Mouse (Mus musculus): ENCODE data around the gene Pde1c. TPM values are rescaled to one million over a fixed set of nuclear protein-coding genes. Genes with fewer than 3 reads are reported as not detected.
A peak's percentile ranks its signal among the peaks of the same experiment; 100 is the strongest.

Gene Pde1c
- polyA plus RNA-seq, 1 experiment from 2014 or later: 1.1 TPM

GRCm38 (mm10) chr6:56098427-56098826 is 470.5 kb downstream of the Pde1c start:
- H3K9me3 ChIP-seq (replicated peaks): no peaks in the 10 kb centered on the region
- H3K4me3 ChIP-seq: no peak overlapping the region
- no peak for DNase-seq (ENCODE audit: low spot score)
- H3K27me3 ChIP-seq (ENCODE audit: low read depth, poor library complexity, severe bottlenecking): no peaks in the 10 kb centered on the region
- no peaks in the 10 kb centered on the region for H3K4me1 ChIP-seq
- no peaks in the 10 kb centered on the region for H3K36me3 ChIP-seq
- H3K27ac ChIP-seq: no peak overlapping the region
- WGBS: 67% methylated on average over 5 of the region's 5 CpGs

- 62% methylated on average over 4 of the region's 4 CpGs for WGBS
- Histone ChIP-seq H3K9me3 (replicated peaks) (no peaks in the 10 kb centered on the region), H3K4me3 (no peak overlapping the region), H3K36me3 (no peaks in the 10 kb centered on the region), H3K27ac (no peak overlapping the region), H3K4me1 (no peaks in the 10 kb centered on the region), H3K27me3 (ENCODE audit: low read depth, poor library complexity, severe bottlenecking) (no peaks in the 10 kb centered on the region)
- DNase-seq (ENCODE audit: low spot score): no peak
Observed at GRCm38 (mm10) chr6:56076378-56076805, 492.5 kb downstream of the Pde1c start.

- no peaks in the 10 kb centered on the region for H3K36me3 ChIP-seq
- DNase-seq (ENCODE audit: low spot score): no peak
- H3K4me3 ChIP-seq: no peak overlapping the region
Observed at GRCm38 (mm10) chr6:56068516-56068915, 500.4 kb downstream of the Pde1c start.

DNA sequence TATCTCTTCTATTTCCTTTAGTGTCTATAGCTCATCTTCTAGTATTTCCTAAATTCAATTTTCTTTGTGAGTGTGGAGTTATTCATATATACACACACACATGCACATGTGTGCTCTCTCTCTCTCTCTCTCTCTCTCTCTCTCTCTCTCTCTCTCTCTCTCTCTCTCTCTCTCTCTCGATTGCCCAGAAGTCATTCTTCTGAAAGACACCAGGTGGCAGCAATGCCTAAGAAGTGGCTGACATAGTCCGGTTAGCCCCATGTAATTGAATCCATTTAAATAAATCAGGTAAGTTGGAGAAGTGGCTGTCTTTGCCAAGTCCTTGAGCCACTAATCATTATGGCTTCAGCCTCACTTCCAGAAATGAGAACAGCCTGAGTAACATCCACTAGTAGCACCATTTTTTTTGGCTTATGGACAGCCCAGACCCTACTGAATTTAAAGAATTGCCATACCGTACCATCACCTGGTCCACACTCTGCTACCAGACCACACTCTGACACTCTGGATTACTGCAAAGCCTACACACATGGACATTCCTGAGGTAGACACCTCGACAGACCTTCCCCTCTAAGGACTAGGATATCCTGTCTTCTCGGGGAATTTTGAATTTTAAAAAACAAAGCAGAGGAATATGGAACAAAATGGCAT is 502.1 kb downstream of the Pde1c start:
- no peak overlapping the region for H3K4me3 ChIP-seq
- peak; percentile 40 for DNase-seq (ENCODE audit: low spot score)
- no peak overlapping the region for H3K27ac ChIP-seq
- H3K4me1 ChIP-seq: no peaks in the 10 kb centered on the region
- H3K27me3 ChIP-seq (ENCODE audit: low read depth, poor library complexity, severe bottlenecking): no peaks in the 10 kb centered on the region
- H3K9me3 ChIP-seq (replicated peaks): no peaks in the 10 kb centered on the region
- H3K36me3 ChIP-seq: no peaks in the 10 kb centered on the region
- WGBS: 45% methylated on average over 5 of the region's 5 CpGs

More at GRCm38 (mm10) chr6:56068516-56068915, 500.4 kb downstream of the Pde1c start:
- no peaks in the 10 kb centered on the region for H3K9me3 ChIP-seq (replicated peaks)
- no peaks in the 10 kb centered on the region for H3K4me1 ChIP-seq
- H3K27ac ChIP-seq: no peak overlapping the region
- no peaks in the 10 kb centered on the region for H3K27me3 ChIP-seq (ENCODE audit: low read depth, poor library complexity, severe bottlenecking)

DNA sequence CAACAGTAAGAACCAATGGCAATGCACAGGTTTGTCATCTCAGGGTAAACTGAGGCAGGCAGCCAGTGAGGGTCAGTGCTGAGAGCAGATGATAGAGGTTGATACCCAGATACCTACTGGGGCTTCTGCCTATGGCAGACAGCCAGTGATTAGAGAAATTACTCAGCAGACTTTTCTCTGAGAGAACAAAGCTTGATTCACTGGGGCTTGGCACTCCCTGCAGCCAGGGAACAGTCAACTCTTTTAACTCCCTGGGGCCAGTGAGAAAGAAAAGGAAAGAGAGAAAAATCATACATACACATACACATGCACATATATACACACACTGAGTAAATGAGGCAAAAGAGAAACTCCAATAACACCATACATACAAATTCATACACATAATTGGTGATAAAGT is 505.2 kb downstream of the Pde1c start:
- Histone ChIP-seq H3K4me1 (no peaks in the 10 kb centered on the region), H3K36me3 (no peaks in the 10 kb centered on the region), H3K27ac (no peak overlapping the region), H3K4me3 (no peak overlapping the region), H3K27me3 (ENCODE audit: low read depth, poor library complexity, severe bottlenecking) (no peaks in the 10 kb centered on the region), H3K9me3 (replicated peaks) (no peaks in the 10 kb centered on the region)
- DNase-seq (ENCODE audit: low spot score): no peak

- Histone ChIP-seq H3K27ac (no peak overlapping the region), H3K27me3 (ENCODE audit: low read depth, poor library complexity, severe bottlenecking) (no peaks in the 10 kb centered on the region), H3K4me3 (no peak overlapping the region), H3K36me3 (no peaks in the 10 kb centered on the region), H3K4me1 (no peaks in the 10 kb centered on the region), H3K9me3 (replicated peaks) (no peaks in the 10 kb centered on the region)
- WGBS: 33% methylated on average over 4 of the region's 4 CpGs
- no peak for DNase-seq (ENCODE audit: low spot score)
Observed at GRCm38 (mm10) chr6:56049104-56049503, 519.8 kb downstream of the Pde1c start.

GRCm38 (mm10) chr6:56048580-56048979 is 520.3 kb downstream of the Pde1c start:
- no peak for DNase-seq (ENCODE audit: low spot score)
- no peak overlapping the region for H3K4me3 ChIP-seq
- no peaks in the 10 kb centered on the region for H3K9me3 ChIP-seq (replicated peaks)
- no peaks in the 10 kb centered on the region for H3K36me3 ChIP-seq
- H3K27ac ChIP-seq: no peak overlapping the region
- WGBS: 95% methylated on average over 3 of the region's 3 CpGs
- H3K4me1 ChIP-seq: no peaks in the 10 kb centered on the region
- no peaks in the 10 kb centered on the region for H3K27me3 ChIP-seq (ENCODE audit: low read depth, poor library complexity, severe bottlenecking)

GRCm38 (mm10) chr6:56044716-56045115 is 524.2 kb downstream of the Pde1c start:
- WGBS: 90% methylated on average over 1 of the region's 1 CpGs

DNA sequence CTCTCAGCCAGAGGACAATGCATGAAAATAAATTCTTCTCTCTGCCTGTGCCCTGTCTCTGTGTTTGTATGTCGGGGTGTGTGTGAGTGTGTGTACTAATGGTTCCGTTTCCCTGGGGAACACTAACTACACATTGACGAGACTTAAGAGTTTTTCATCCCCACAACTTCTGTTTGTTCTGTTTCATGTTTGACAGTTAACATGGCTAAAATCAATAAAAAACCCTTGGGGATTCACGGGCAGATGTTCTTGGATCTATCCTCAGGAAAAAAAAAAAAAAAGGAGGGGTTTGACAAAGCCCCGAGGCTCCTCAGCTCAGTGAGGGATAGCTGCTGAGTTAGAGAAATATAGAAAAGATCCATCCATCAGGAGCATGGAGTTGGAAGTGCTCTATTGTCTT is 524.6 kb downstream of the Pde1c start:
- no peak for DNase-seq (ENCODE audit: low spot score)

More at GRCm38 (mm10) chr6:56044716-56045115, 524.2 kb downstream of the Pde1c start:
- Histone ChIP-seq H3K27ac (no peak overlapping the region), H3K4me3 (no peak overlapping the region), H3K36me3 (no peaks in the 10 kb centered on the region), H3K9me3 (replicated peaks) (no peaks in the 10 kb centered on the region), H3K27me3 (ENCODE audit: low read depth, poor library complexity, severe bottlenecking) (no peaks in the 10 kb centered on the region), H3K4me1 (no peaks in the 10 kb centered on the region)
- no peak for DNase-seq (ENCODE audit: low spot score)

GRCm38 (mm10) chr6:56039476-56040055 is 529.3 kb downstream of the Pde1c start:
- no peak overlapping the region for H3K27ac ChIP-seq
- DNase-seq (ENCODE audit: low spot score): no peak
- H3K4me3 ChIP-seq: no peak overlapping the region
- H3K4me1 ChIP-seq: no peaks in the 10 kb centered on the region
- 72% methylated on average over 4 of the region's 4 CpGs for WGBS
- H3K36me3 ChIP-seq: no peaks in the 10 kb centered on the region
- no peaks in the 10 kb centered on the region for H3K9me3 ChIP-seq (replicated peaks)
- no peaks in the 10 kb centered on the region for H3K27me3 ChIP-seq (ENCODE audit: low read depth, poor library complexity, severe bottlenecking)

More for the DNA sequence above, 524.6 kb downstream of the Pde1c start:
- Histone ChIP-seq H3K27ac (no peak overlapping the region), H3K36me3 (no peaks in the 10 kb centered on the region), H3K9me3 (replicated peaks) (no peaks in the 10 kb centered on the region), H3K27me3 (ENCODE audit: low read depth, poor library complexity, severe bottlenecking) (no peaks in the 10 kb centered on the region), H3K4me1 (no peaks in the 10 kb centered on the region), H3K4me3 (no peak overlapping the region)
- 82% methylated on average over 5 of the region's 5 CpGs for WGBS

DNA sequence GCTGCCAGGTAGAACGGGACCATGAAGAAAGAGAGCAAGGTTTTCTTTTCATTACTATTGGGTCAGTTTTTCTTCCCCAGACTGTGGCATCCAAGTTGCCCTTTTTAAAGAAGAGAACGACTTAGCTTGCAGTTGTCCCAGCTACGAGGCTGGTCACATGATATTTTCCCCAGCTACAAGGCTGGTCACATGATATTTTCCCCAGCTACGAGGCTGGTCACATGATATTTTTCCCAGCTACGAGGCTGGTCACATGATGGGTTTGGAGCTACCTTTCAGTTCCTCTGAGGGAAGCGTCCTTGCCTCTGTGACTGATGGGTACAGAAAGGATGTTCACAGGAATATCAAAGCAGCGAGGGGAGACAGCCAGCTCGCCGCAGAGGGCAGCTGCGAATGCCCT is 533.8 kb downstream of the Pde1c start:
- no peak overlapping the region for H3K4me3 ChIP-seq
- DNase-seq (ENCODE audit: low spot score): no peak
- no peak overlapping the region for H3K27ac ChIP-seq
- H3K9me3 ChIP-seq (replicated peaks): no peaks in the 10 kb centered on the region
- no peaks in the 10 kb centered on the region for H3K27me3 ChIP-seq (ENCODE audit: low read depth, poor library complexity, severe bottlenecking)
- 77% methylated on average over 10 of the region's 10 CpGs for WGBS
- H3K36me3 ChIP-seq: no peaks in the 10 kb centered on the region
- H3K4me1 ChIP-seq: no peaks in the 10 kb centered on the region

DNA sequence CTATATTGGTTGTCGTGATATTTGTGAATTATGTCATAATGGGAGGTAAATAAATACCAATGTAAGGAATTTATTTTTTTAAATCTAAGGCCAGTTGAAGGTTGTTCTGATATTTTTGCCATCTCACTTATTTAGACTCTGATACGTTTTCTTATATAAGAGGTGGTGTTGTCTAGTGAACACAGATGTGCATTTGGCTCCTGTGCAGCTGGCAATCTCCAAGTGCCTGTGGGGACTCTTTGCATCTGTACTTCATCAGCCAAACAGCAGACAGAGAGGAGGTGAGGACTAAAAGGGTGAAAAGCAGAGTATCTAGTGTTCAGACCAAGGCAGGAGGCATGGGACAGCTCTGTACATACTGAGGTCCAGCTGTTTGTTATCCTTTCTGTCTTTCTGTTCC is 536.7 kb downstream of the Pde1c start:
- Histone ChIP-seq H3K27ac (no peak overlapping the region), H3K4me3 (no peak overlapping the region), H3K36me3 (no peaks in the 10 kb centered on the region), H3K4me1 (no peaks in the 10 kb centered on the region), H3K9me3 (replicated peaks) (no peaks in the 10 kb centered on the region), H3K27me3 (ENCODE audit: low read depth, poor library complexity, severe bottlenecking) (no peaks in the 10 kb centered on the region)
- no peak for DNase-seq (ENCODE audit: low spot score)
- 85% methylated on average over 2 of the region's 2 CpGs for WGBS

DNA sequence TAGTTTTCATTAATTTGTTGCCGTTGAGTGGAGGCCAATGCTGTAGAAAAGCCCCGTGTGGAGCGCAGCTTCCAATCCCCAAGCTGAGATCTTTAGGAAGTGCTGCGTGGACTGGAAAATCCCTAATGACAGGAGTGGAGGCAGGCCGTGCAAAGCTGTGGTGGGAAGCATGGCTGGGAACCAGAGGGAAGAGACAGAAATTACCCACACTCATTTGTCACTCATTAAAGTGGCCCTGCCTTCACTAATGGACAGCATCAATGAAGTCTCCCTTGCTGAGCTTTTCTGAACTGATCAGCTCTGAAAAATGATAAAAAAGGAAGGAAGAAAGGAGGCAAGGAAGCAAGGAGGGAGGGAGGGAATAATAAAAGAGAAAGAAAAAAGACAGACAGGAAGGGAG is 538.9 kb downstream of the Pde1c start:
- H3K27me3 ChIP-seq (ENCODE audit: low read depth, poor library complexity, severe bottlenecking): no peaks in the 10 kb centered on the region
- 55% methylated on average over 5 of the region's 5 CpGs for WGBS

DNA sequence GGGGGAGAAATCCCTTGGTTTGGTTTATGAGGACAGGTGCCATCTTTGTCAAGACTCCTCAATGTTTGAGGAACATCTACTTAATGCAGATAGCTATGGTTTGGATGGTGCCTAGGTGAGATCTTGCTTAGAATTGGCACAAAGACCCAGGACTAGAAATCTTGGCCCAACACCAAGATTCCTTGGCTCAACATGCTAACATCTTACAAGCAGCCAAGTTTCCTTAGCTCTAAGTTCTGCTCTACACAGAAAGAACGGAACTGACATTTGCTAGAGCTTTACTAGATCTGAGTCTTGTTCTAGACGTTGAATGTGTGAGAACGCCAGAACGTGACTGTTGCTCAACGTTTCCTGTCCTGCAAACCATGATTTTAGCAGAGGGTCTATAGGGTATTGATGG is 540.9 kb downstream of the Pde1c start:
- H3K27ac ChIP-seq: no peak overlapping the region
- 94% methylated on average over 5 of the region's 5 CpGs for WGBS
- H3K4me1 ChIP-seq: no peaks in the 10 kb centered on the region
- DNase-seq (ENCODE audit: low spot score): no peak
- H3K9me3 ChIP-seq (replicated peaks): no peaks in the 10 kb centered on the region
- H3K36me3 ChIP-seq: no peaks in the 10 kb centered on the region
- no peaks in the 10 kb centered on the region for H3K27me3 ChIP-seq (ENCODE audit: low read depth, poor library complexity, severe bottlenecking)
- no peak overlapping the region for H3K4me3 ChIP-seq

More for the DNA sequence above, 538.9 kb downstream of the Pde1c start:
- Histone ChIP-seq H3K9me3 (replicated peaks) (no peaks in the 10 kb centered on the region), H3K27ac (no peak overlapping the region), H3K36me3 (no peaks in the 10 kb centered on the region), H3K4me3 (no peak overlapping the region), H3K4me1 (no peaks in the 10 kb centered on the region)
- DNase-seq (ENCODE audit: low spot score): no peak
